Mouse (Mus musculus): ENCODE measurements around the gene Pnpla7. TPM values are rescaled to one million over a fixed set of nuclear protein-coding genes. Genes with fewer than 3 reads are reported as not detected.
A peak's percentile ranks its signal among the peaks of the same experiment; 100 is the strongest.

Gene Pnpla7
- polyA plus RNA-seq, 1 experiment from 2014 or later: 2.4 TPM

GRCm38 (mm10) chr2:25055068-25055405, 79.2 kb downstream of the Pnpla7 start:
- Histone ChIP-seq H3K27ac (peak overlapping the region; percentile 48), H3K36me3 (ENCODE audit: poor library complexity, severe bottlenecking) (peaks cover 42% of the 10 kb centered on the region), H3K4me3 (peak overlapping the region; percentile 73), H3K4me1 (peaks cover 19% of the 10 kb centered on the region), H3K9me3 (replicated peaks) (no peaks in the 10 kb centered on the region), H3K4me2 (peak overlapping the region; percentile 91), H3K9ac (peak overlapping the region; percentile 84), H3K27me3 (no peaks in the 10 kb centered on the region)
- peak; percentile 56 for ATAC-seq
- 29% methylated on average over 2 of the region's 2 CpGs for WGBS

DNA sequence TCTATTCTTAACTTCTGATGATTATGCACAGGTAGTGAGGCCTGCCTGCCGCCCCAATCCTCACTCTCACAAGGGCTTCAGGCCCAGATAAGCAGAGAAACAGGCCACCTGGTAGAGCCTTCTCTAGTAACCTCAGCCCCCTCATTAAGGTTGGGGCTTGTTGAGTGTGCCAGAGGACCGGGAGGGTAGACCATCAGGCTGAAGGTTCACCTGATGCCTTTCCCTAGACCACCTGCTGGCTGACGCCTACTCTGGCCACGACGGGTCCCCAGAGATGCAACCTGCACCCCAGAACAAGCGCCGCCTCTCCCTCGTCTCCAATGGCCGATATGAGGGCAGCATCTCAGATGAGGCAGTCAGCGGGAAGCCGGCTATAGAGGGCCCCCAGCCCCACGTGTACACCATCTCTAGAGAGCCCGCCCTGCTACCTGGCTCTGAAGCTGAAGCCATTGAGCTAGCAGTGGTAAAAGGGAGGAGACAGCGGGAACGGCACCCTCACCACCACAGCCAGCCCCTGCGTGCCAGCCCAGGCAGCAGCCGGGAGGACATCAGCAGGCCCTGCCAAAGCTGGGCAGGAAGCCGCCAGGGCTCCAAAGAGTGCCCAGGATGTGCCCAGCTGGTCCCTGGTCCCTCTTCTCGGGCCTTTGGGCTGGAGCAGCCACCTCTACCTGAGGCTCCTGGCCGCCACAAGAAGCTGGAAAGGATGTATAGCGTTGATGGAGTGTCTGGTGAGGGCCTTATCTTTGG, 79.7 kb downstream of the Pnpla7 start:
- ATAC-seq: no peak; the same call in 1 of the 2 replicates
- peak overlapping the region; percentile 48 for H3K27ac ChIP-seq
- no peaks in the 10 kb centered on the region for H3K27me3 ChIP-seq
- peaks cover 48% of the 10 kb centered on the region for H3K36me3 ChIP-seq (ENCODE audit: poor library complexity, severe bottlenecking)
- H3K9me3 ChIP-seq (replicated peaks): no peaks in the 10 kb centered on the region
- H3K4me2 ChIP-seq: peak overlapping the region; percentile 91
- peak overlapping the region; percentile 73 for H3K4me3 ChIP-seq
- H3K9ac ChIP-seq: peak overlapping the region; percentile 84
- H3K4me1 ChIP-seq: peaks cover 19% of the 10 kb centered on the region
- 91% methylated on average over 21 of the region's 21 CpGs for WGBS

GRCm38 (mm10) chr2:25058926-25059325, 83.1 kb downstream of the Pnpla7 start:
- H3K4me3 ChIP-seq: no peak overlapping the region
- no peaks in the 10 kb centered on the region for H3K27me3 ChIP-seq
- WGBS: 91% methylated on average over 7 of the region's 7 CpGs
- ATAC-seq: no peak
- H3K9ac ChIP-seq: no peak overlapping the region
- H3K9me3 ChIP-seq (replicated peaks): no peaks in the 10 kb centered on the region
- peaks cover 19% of the 10 kb centered on the region for H3K4me1 ChIP-seq
- H3K4me2 ChIP-seq: no peak overlapping the region
- peaks cover 76% of the 10 kb centered on the region for H3K36me3 ChIP-seq (ENCODE audit: poor library complexity, severe bottlenecking)
- H3K27ac ChIP-seq: no peak overlapping the region

GRCm38 (mm10) chr2:25063523-25063922, 87.7 kb downstream of the Pnpla7 start:
- 94% methylated on average over 5 of the region's 5 CpGs for WGBS
- ATAC-seq: no peak

GRCm38 (mm10) chr2:25064285-25064684, 88.5 kb downstream of the Pnpla7 start:
- no peak overlapping the region for H3K27ac ChIP-seq
- 93% methylated on average over 1 of the region's 1 CpGs for WGBS
- no peaks in the 10 kb centered on the region for H3K4me1 ChIP-seq
- H3K4me3 ChIP-seq: no peak overlapping the region
- no peak overlapping the region for H3K4me2 ChIP-seq
- no peak for ATAC-seq
- H3K27me3 ChIP-seq: no peaks in the 10 kb centered on the region
- H3K36me3 ChIP-seq (ENCODE audit: poor library complexity, severe bottlenecking): peaks cover 41% of the 10 kb centered on the region
- no peak overlapping the region for H3K9ac ChIP-seq
- H3K9me3 ChIP-seq (replicated peaks): no peaks in the 10 kb centered on the region

More at GRCm38 (mm10) chr2:25063523-25063922, 87.7 kb downstream of the Pnpla7 start:
- Histone ChIP-seq H3K4me1 (no peaks in the 10 kb centered on the region), H3K4me2 (no peak overlapping the region), H3K36me3 (ENCODE audit: poor library complexity, severe bottlenecking) (peaks cover 49% of the 10 kb centered on the region), H3K9ac (no peak overlapping the region), H3K27ac (no peak overlapping the region), H3K27me3 (no peaks in the 10 kb centered on the region), H3K4me3 (no peak overlapping the region), H3K9me3 (replicated peaks) (no peaks in the 10 kb centered on the region)

GRCm38 (mm10) chr2:25065537-25065936, 89.7 kb downstream of the Pnpla7 start:
- ATAC-seq: no peak
- H3K9ac ChIP-seq: no peak overlapping the region
- H3K4me1 ChIP-seq: no peaks in the 10 kb centered on the region
- peaks cover 29% of the 10 kb centered on the region for H3K36me3 ChIP-seq (ENCODE audit: poor library complexity, severe bottlenecking)
- H3K4me3 ChIP-seq: no peak overlapping the region
- no peak overlapping the region for H3K4me2 ChIP-seq
- H3K9me3 ChIP-seq (replicated peaks): no peaks in the 10 kb centered on the region
- H3K27ac ChIP-seq: no peak overlapping the region
- H3K27me3 ChIP-seq: no peaks in the 10 kb centered on the region

DNA sequence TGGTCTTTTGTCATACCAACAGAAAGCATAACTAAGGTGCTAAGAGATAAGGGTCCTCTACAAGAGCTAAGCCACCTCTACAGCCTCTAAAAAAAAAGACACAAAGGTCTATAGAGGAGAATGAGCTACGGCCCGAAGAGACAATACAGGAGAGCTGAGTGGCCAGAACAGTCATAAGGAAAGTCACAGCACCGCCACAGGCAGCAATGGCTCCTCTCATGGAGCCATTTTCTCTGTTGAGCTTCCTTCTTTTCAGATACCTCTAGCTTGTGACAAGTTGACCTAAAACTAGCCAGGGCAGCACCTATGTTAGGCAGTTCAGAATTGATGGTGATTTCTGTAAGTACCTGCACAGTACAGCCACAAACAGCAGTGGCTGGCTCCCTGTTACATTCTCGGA, 90.7 kb downstream of the Pnpla7 start:
- Histone ChIP-seq H3K9ac (no peak overlapping the region), H3K4me3 (no peak overlapping the region), H3K9me3 (replicated peaks) (no peaks in the 10 kb centered on the region), H3K4me1 (no peaks in the 10 kb centered on the region), H3K4me2 (no peak overlapping the region), H3K27me3 (no peaks in the 10 kb centered on the region), H3K36me3 (ENCODE audit: poor library complexity, severe bottlenecking) (peaks cover 19% of the 10 kb centered on the region), H3K27ac (no peak overlapping the region)
- 75% methylated on average over 4 of the region's 4 CpGs for WGBS
- no peak for ATAC-seq

DNA sequence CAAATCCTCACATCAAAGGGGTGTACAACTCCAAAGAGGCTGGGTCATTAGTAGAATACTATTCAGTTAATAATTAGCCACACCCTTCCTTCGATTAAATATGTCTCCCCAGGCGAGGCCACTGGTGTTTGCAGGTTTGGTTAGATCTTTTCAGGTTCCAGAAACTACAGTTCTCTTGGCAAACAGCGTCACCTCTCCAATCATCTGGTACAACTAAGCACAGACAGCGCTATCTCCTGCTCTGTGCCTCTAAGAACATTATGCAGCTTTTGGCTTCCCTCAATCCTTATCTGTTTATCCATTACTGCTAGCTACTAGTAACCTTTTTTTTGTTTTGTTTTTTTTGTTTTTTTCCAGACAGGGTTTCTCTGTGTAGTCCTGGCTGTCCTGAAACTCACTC, 93.7 kb downstream of the Pnpla7 start:
- no peaks in the 10 kb centered on the region for H3K27me3 ChIP-seq
- ATAC-seq: no peak
- no peak overlapping the region for H3K4me3 ChIP-seq
- WGBS: 60% methylated on average over 4 of the region's 4 CpGs
- no peak overlapping the region for H3K4me2 ChIP-seq
- H3K27ac ChIP-seq: no peak overlapping the region
- no peaks in the 10 kb centered on the region for H3K9me3 ChIP-seq (replicated peaks)
- H3K9ac ChIP-seq: no peak overlapping the region
- H3K36me3 ChIP-seq (ENCODE audit: poor library complexity, severe bottlenecking): no peaks in the 10 kb centered on the region
- H3K4me1 ChIP-seq: no peaks in the 10 kb centered on the region

GRCm38 (mm10) chr2:25072398-25072797, 96.6 kb downstream of the Pnpla7 start:
- Histone ChIP-seq H3K36me3 (ENCODE audit: poor library complexity, severe bottlenecking) (no peaks in the 10 kb centered on the region), H3K27ac (no peak overlapping the region), H3K27me3 (no peaks in the 10 kb centered on the region), H3K4me2 (no peak overlapping the region), H3K9me3 (replicated peaks) (no peaks in the 10 kb centered on the region), H3K4me3 (no peak overlapping the region), H3K9ac (no peak overlapping the region), H3K4me1 (no peaks in the 10 kb centered on the region)
- no peak for ATAC-seq
- WGBS: 87% methylated on average over 4 of the region's 4 CpGs

DNA sequence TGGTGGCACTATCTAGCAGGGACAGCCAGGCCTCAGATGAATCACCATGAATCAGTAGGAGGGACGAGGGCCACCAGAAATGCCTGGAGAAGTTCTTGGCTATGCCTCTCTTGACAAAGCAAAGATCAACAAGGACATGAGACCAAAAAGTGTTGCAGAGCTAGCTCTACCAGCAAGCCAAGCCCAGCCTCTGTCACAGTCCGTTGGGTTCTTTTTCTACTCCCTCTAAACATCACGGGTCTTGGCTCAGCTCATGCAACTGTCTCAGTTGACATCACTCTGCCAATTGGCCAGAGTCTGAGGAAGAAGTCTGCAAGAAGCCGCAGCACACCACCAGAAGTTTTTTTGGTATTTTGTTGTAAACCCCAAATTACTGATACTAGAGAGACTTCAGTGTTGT, 99.7 kb downstream of the Pnpla7 start:
- no peaks in the 10 kb centered on the region for H3K4me1 ChIP-seq
- no peak overlapping the region for H3K27ac ChIP-seq
- no peak for ATAC-seq
- H3K4me3 ChIP-seq: no peak overlapping the region
- WGBS: 73% methylated on average over 4 of the region's 4 CpGs
- H3K4me2 ChIP-seq: no peak overlapping the region
- H3K9me3 ChIP-seq (replicated peaks): no peaks in the 10 kb centered on the region
- H3K36me3 ChIP-seq (ENCODE audit: poor library complexity, severe bottlenecking): no peaks in the 10 kb centered on the region
- H3K27me3 ChIP-seq: no peaks in the 10 kb centered on the region
- no peak overlapping the region for H3K9ac ChIP-seq

DNA sequence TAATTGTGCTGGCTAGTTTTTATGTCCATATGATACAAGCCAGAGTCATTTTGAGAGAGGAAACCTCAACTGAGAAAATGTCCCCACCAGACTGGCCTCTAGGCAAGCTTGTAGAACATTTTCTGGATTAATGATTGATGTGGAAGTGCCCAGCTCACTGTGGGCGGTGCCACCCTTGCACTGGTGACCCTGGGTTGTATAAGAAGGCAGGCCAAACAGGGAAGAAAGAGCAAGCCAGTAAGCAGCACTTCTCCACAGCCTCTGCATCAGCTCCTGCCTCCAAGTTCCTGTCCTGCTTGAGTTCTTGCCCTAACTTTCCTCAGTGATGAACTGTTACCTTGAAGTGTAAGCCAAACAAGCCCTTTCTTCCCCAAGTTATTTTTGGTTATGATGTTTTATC, 103.1 kb downstream of the Pnpla7 start:
- H3K4me3 ChIP-seq: no peak overlapping the region
- ATAC-seq: no peak
- H3K9me3 ChIP-seq (replicated peaks): no peaks in the 10 kb centered on the region
- no peaks in the 10 kb centered on the region for H3K27me3 ChIP-seq
- no peak overlapping the region for H3K9ac ChIP-seq
- no peaks in the 10 kb centered on the region for H3K4me1 ChIP-seq
- H3K27ac ChIP-seq: no peak overlapping the region
- 71% methylated on average over 1 of the region's 1 CpGs for WGBS
- H3K36me3 ChIP-seq (ENCODE audit: poor library complexity, severe bottlenecking): no peaks in the 10 kb centered on the region
- no peak overlapping the region for H3K4me2 ChIP-seq

GRCm38 (mm10) chr2:25080076-25080475, 104.2 kb downstream of the Pnpla7 start, which contains the start of gene Entpd8:
Gene Entpd8, plus strand, starts transcription at chr2:25080304.
- H3K27ac ChIP-seq: no peak within 1 kb of the TSS
- no peaks in the 10 kb centered on the region for H3K9me3 ChIP-seq (replicated peaks)
- no peak within 1 kb of the TSS for H3K4me2 ChIP-seq
- H3K36me3 ChIP-seq (ENCODE audit: poor library complexity, severe bottlenecking): no peaks in the 10 kb centered on the region
- no peak within 1 kb of the TSS for H3K9ac ChIP-seq
- WGBS: 66% methylated on average over 5 of the region's 5 CpGs
- ATAC-seq: no peak
- H3K4me3 ChIP-seq: no peak within 1 kb of the TSS
- H3K27me3 ChIP-seq: no peaks in the 10 kb centered on the region
- no peaks in the 10 kb centered on the region for H3K4me1 ChIP-seq

- no peaks in the 10 kb centered on the region for H3K36me3 ChIP-seq (ENCODE audit: poor library complexity, severe bottlenecking)
- no peak overlapping the region for H3K4me2 ChIP-seq
- no peak overlapping the region for H3K27ac ChIP-seq
- no peak for ATAC-seq
- H3K9ac ChIP-seq: no peak overlapping the region
- no peak overlapping the region for H3K4me3 ChIP-seq
- no peaks in the 10 kb centered on the region for H3K27me3 ChIP-seq
- 80% methylated on average over 4 of the region's 4 CpGs for WGBS
- H3K9me3 ChIP-seq (replicated peaks): no peaks in the 10 kb centered on the region
- no peaks in the 10 kb centered on the region for H3K4me1 ChIP-seq
Measured at GRCm38 (mm10) chr2:25083697-25084096, 107.9 kb downstream of the Pnpla7 start.
